Mouse (Mus musculus) MEL (cell line): ENCODE measurements around the gene Drc3. TPM values are rescaled to one million over a fixed set of nuclear protein-coding genes. Genes with fewer than 3 reads are reported as not detected.

Experiments
- DNase-seq: peaks from one replicate; pipeline ENCODE4 v3.0.0; 2011; ENCODE audit warnings: low read depth, low spot score
- H3K27ac ChIP-seq: 2 replicates; pipeline ENCODE4 v1.5.1; 2012; ENCODE audit warnings: low read depth, mild to moderate bottlenecking, control low read depth, low read length, moderate library complexity; ENCODE audit not compliant: control insufficient read depth
- H3K27me3 ChIP-seq, 2 experiments: fragments of 150-350 bp in 1 of 2; sonication (generic) in 1 of 2; 2 replicates each; pipeline ENCODE4 v1.6.1; 2012; ENCODE audit warnings: low read length in 2 of 2, mild to moderate bottlenecking in 2 of 2, improper control_type of control experiment in 1 of 2, moderate library complexity in 1 of 2; ENCODE audit not compliant: insufficient read depth in 2 of 2, control insufficient read depth in 1 of 2
- H3K36me3 ChIP-seq, 2 experiments: 2 replicates each; pipeline ENCODE4 v1.6.1; 2012 to 2014; ENCODE audit warnings: low read length in 2 of 2, improper control_type of control experiment in 1 of 2, inconsistent platforms in 1 of 2, mild to moderate bottlenecking in 1 of 2; ENCODE audit not compliant: insufficient read depth in 2 of 2, control insufficient read depth in 1 of 2
- H3K4me1 ChIP-seq, 2 experiments: fragments of 150-350 bp in 1 of 2; sonication (generic) in 1 of 2; 2 replicates each; pipeline ENCODE4 v1.6.1; 2012; ENCODE audit warnings: low read length in 2 of 2, improper control_type of control experiment in 1 of 2, mild to moderate bottlenecking in 1 of 2; ENCODE audit not compliant: insufficient read depth in 2 of 2, control insufficient read depth in 1 of 2
- H3K4me3 ChIP-seq, 2 experiments: fragments of 150-350 bp in 1 of 2; sonication (generic) in 1 of 2; 2 replicates each; pipeline ENCODE4 v1.5.1; 2012; ENCODE audit warnings: low read depth in 2 of 2, low read length in 2 of 2, mild to moderate bottlenecking in 2 of 2, moderate library complexity in 2 of 2, control low read depth in 1 of 2, improper control_type of control experiment in 1 of 2; ENCODE audit not compliant: control insufficient read depth in 1 of 2, insufficient read depth in 1 of 2
- H3K79me2 ChIP-seq: 2 replicates; pipeline ENCODE4 v1.6.1; 2012; ENCODE audit warnings: mild to moderate bottlenecking, low read length, moderate library complexity; ENCODE audit not compliant: control insufficient read depth, poor library complexity, insufficient read depth
- H3K9ac ChIP-seq: 2 replicates; pipeline ENCODE4 v1.6.1; 2012; ENCODE audit warnings: low read depth, mild to moderate bottlenecking, control low read depth, low read length, moderate library complexity; ENCODE audit not compliant: control insufficient read depth, poor library complexity, severe bottlenecking
- H3K9me3 ChIP-seq: fragments of 150-350 bp; sonication (generic); replicated peaks from 2 replicates; pipeline ENCODE4 v1.6.1; 2012; ENCODE audit warnings: mild to moderate bottlenecking, low read length, improper control_type of control experiment, moderate library complexity; ENCODE audit not compliant: insufficient read depth
- CHD2 ChIP-seq: IDR thresholded peaks from 2 replicates; pipeline ENCODE4 v1.6.1; 2011; ENCODE audit warnings: low read length, improper control_type of control experiment
- CTCF ChIP-seq, 3 experiments: IDR thresholded peaks in 2 of 3; conservative IDR thresholded peaks in 1 of 3; 2 replicates each; pipeline ENCODE4 v1.5.1; 2011 to 2012; ENCODE audit warnings: low read length in 3 of 3, low read depth in 2 of 3, mild to moderate bottlenecking in 2 of 3, improper control_type of control experiment in 1 of 3, inconsistent platforms in 1 of 3, mixed read lengths in 1 of 3, moderate library complexity in 1 of 3; ENCODE audit not compliant: control insufficient read depth in 1 of 3, insufficient read depth in 1 of 3, poor library complexity in 1 of 3, severe bottlenecking in 1 of 3
- ELF1 ChIP-seq: IDR thresholded peaks from 2 replicates; pipeline ENCODE4 v1.6.1; 2014; ENCODE audit warnings: low read depth, mild to moderate bottlenecking, inconsistent platforms, low read length, improper control_type of control experiment, moderate library complexity
- EP300 ChIP-seq, 2 experiments: IDR thresholded peaks; 2 replicates each; pipeline ENCODE4 v1.6.1; 2011; ENCODE audit warnings: improper control_type of control experiment in 2 of 2, low read length in 2 of 2, low read depth in 1 of 2, mild to moderate bottlenecking in 1 of 2
- GABPA ChIP-seq: IDR thresholded peaks from 2 replicates; pipeline ENCODE4 v1.6.1; 2012; ENCODE audit warnings: low read depth, mild to moderate bottlenecking, inconsistent platforms, low read length, improper control_type of control experiment, moderate library complexity
- GATA1 ChIP-seq: IDR thresholded peaks from 2 replicates; pipeline ENCODE4 v1.6.1; 2011; ENCODE audit warnings: low read depth, low read length, improper control_type of control experiment
- HCFC1 ChIP-seq: IDR thresholded peaks from 2 replicates; pipeline ENCODE4 v1.6.1; 2012; ENCODE audit warnings: low read depth, mild to moderate bottlenecking, inconsistent platforms, low read length, improper control_type of control experiment, moderate library complexity
- MAX ChIP-seq: IDR thresholded peaks from 2 replicates; pipeline ENCODE4 v1.6.1; 2011; ENCODE audit warnings: low read length, improper control_type of control experiment
- MXI1 ChIP-seq: IDR thresholded peaks from 2 replicates; pipeline ENCODE4 v1.6.1; 2011; ENCODE audit warnings: mild to moderate bottlenecking, low read depth, low read length, improper control_type of control experiment
- MYC ChIP-seq: IDR thresholded peaks from 2 replicates; pipeline ENCODE4 v1.6.1; 2011; ENCODE audit warnings: low read depth, mild to moderate bottlenecking, low read length, improper control_type of control experiment, moderate library complexity
- POLR2A ChIP-seq, 2 experiments: IDR thresholded peaks; 2 replicates each; pipeline ENCODE4 v1.6.1; 2011 to 2012; ENCODE audit warnings: low read length in 2 of 2, mild to moderate bottlenecking in 2 of 2, control low read depth in 1 of 2, improper control_type of control experiment in 1 of 2, low read depth in 1 of 2, moderate library complexity in 1 of 2; ENCODE audit not compliant: control insufficient read depth in 1 of 2, insufficient read depth in 1 of 2, poor library complexity in 1 of 2
- POLR2AphosphoS2 ChIP-seq: IDR thresholded peaks from 2 replicates; pipeline ENCODE4 v1.6.1; 2011; ENCODE audit warnings: low read length, improper control_type of control experiment
- POLR2AphosphoS5 ChIP-seq: IDR thresholded peaks from 2 replicates; pipeline ENCODE4 v1.6.1; 2012; ENCODE audit warnings: low read depth, borderline replicate concordance, mild to moderate bottlenecking, inconsistent platforms, low read length, moderate library complexity, mixed read lengths
- RAD21 ChIP-seq: IDR thresholded peaks from 2 replicates; pipeline ENCODE4 v1.6.1; 2011; ENCODE audit warnings: mild to moderate bottlenecking, low read depth, low read length, improper control_type of control experiment
- RCOR1 ChIP-seq: IDR thresholded peaks from 2 replicates; pipeline ENCODE4 v1.6.1; 2012; ENCODE audit warnings: low read depth, mild to moderate bottlenecking, inconsistent platforms, low read length, improper control_type of control experiment
- SIN3A ChIP-seq: IDR thresholded peaks from 2 replicates; pipeline ENCODE4 v1.6.1; 2012; ENCODE audit warnings: low read length, improper control_type of control experiment, inconsistent platforms
- SMC3 ChIP-seq: IDR thresholded peaks from 2 replicates; pipeline ENCODE4 v1.6.1; 2011; ENCODE audit warnings: low read depth, low read length, improper control_type of control experiment
- TBP ChIP-seq: IDR thresholded peaks from 2 replicates; pipeline ENCODE4 v1.8.0; 2011; ENCODE audit warnings: low read depth, low read length, improper control_type of control experiment
- TCF12 ChIP-seq: IDR thresholded peaks from 2 replicates; pipeline ENCODE4 v1.6.1; 2014; ENCODE audit warnings: low read depth, mild to moderate bottlenecking, inconsistent platforms, low read length, improper control_type of control experiment, moderate library complexity
- UBTF ChIP-seq: IDR thresholded peaks from 2 replicates; pipeline ENCODE4 v1.6.1; 2012; ENCODE audit warnings: low read depth, mild to moderate bottlenecking, inconsistent platforms, low read length, improper control_type of control experiment, moderate library complexity, borderline replicate concordance; ENCODE audit not compliant: insufficient read depth
- USF1 ChIP-seq: IDR thresholded peaks from 2 replicates; pipeline ENCODE4 v1.6.1; 2014; ENCODE audit warnings: low read depth, mild to moderate bottlenecking, inconsistent platforms, low read length, improper control_type of control experiment, moderate library complexity
- USF2 ChIP-seq, 2 experiments: IDR thresholded peaks; 2 replicates each; pipeline ENCODE4 v1.6.1; 2011 to 2012; ENCODE audit warnings: improper control_type of control experiment in 2 of 2, low read length in 2 of 2, borderline replicate concordance in 1 of 2, inconsistent platforms in 1 of 2, low read depth in 1 of 2, mild to moderate bottlenecking in 1 of 2; ENCODE audit not compliant: insufficient read depth in 1 of 2
- ZC3H11A ChIP-seq: IDR thresholded peaks from 2 replicates; pipeline ENCODE4 v1.6.1; 2012; ENCODE audit warnings: low read depth, mild to moderate bottlenecking, inconsistent platforms, low read length, improper control_type of control experiment
- ZKSCAN1 ChIP-seq: IDR thresholded peaks from 2 replicates; pipeline ENCODE4 v1.6.1; 2012; ENCODE audit warnings: low read depth, mild to moderate bottlenecking, inconsistent platforms, low read length, improper control_type of control experiment, moderate library complexity
- ZMIZ1 ChIP-seq: IDR thresholded peaks from 2 replicates; pipeline ENCODE4 v1.6.1; 2012; ENCODE audit warnings: low read depth, mild to moderate bottlenecking, inconsistent platforms, low read length, improper control_type of control experiment, moderate library complexity
- ZNF384 ChIP-seq: IDR thresholded peaks from 2 replicates; pipeline ENCODE4 v1.6.1; 2012; ENCODE audit warnings: low read depth, mild to moderate bottlenecking, inconsistent platforms, low read length, improper control_type of control experiment
- polyA plus RNA-seq, 2 experiments: library from polyadenylated mRNA; stranded (reverse) in 1 of 2; unstranded in 1 of 2; fragments of >175 nt in 1 of 2; fragments of >200 nt in 1 of 2; gene quantifications; 2 replicates each; pipeline versions ENCODE4 v1.2.1 to v1.2.4; 2012; ENCODE audit warnings: low replicate concordance in 2 of 2, low read depth in 1 of 2; ENCODE audit not compliant: insufficient read length in 2 of 2, insufficient read depth in 1 of 2, missing spikeins in 1 of 2
- total RNA-seq: library from RNA; depleted of rRNA; stranded (reverse); fragments of 300-350 nt; gene quantifications from 2 replicates; pipeline ENCODE4 v1.2.3, GENCODE M21; 2012

Gene Drc3
- total and polyA plus RNA-seq, 3 experiments: 0.69 to 0.91 TPM; not detected in 1

- TF ChIP-seq POLR2AphosphoS2: no peak
These were observed 65.3 kb downstream of the Drc3 start (continued) for GRCm38 (mm10) chr11:60418473-60418803.

- no peak overlapping the region for H3K27ac ChIP-seq
- peaks cover 3 to 11% of the 10 kb centered on the region in 2 experiments for H3K36me3 ChIP-seq
- H3K9me3 ChIP-seq: no peaks in the 10 kb centered on the region
- peaks cover 18% of the 10 kb centered on the region for H3K79me2 ChIP-seq
- peaks cover 4 to 15% of the 10 kb centered on the region in 2 experiments; a peak in 3 of 4 replicates for H3K4me1 ChIP-seq
- no peak overlapping the region for H3K9ac ChIP-seq
- peak; percentile 65 for DNase-seq
- no peak overlapping the region for H3K4me3 ChIP-seq
- no peaks in the 10 kb centered on the region for H3K27me3 ChIP-seq
- TF ChIP-seq RCOR1 (no peak), ZNF384 (peak; percentile 96), SMC3 (peak; percentile 16; the same call in 1 of the 2 replicates), MAX (no peak), ELF1 (no peak), CHD2 (no peak), POLR2A (IDR thresholded peaks at IDR 0.05; ENCODE audit: control insufficient read depth in 1 of 2, insufficient read depth in 1 of 2, low read depth in 1 of 2, low read length in 2 of 2, poor library complexity in 1 of 2) (no peak), CTCF (IDR thresholded peaks at IDR 0.05 in 2 of 3, conservative IDR thresholded peaks at IDR 0.05 in 1 of 3; ENCODE audit: control insufficient read depth in 1 of 3, insufficient read depth in 1 of 3, low read depth in 2 of 3, low read length in 3 of 3, poor library complexity in 1 of 3, severe bottlenecking in 1 of 3) (peak; percentile 14 to 41 (median 15); a peak in 3 of 6 replicates), TBP (no peak), SIN3A (0 out of 2 replicates have a peak, but pooled peaks have one; percentile 25), ZC3H11A (no peak), RAD21 (peak; percentile 6), ZMIZ1 (no peak)
These were observed 69.0 kb downstream of the Drc3 start for GRCm38 (mm10) chr11:60422046-60422668.

- TF ChIP-seq MAX (no peak), MYC (no peak), POLR2AphosphoS5 (no peak), MXI1 (no peak), ZKSCAN1 (no peak), EP300 (IDR thresholded peaks at IDR 0.05; ENCODE audit: low read depth in 1 of 2, low read length in 2 of 2) (no peak), TBP (no peak), TCF12 (no peak), GABPA (no peak), GATA1 (no peak), ZNF384 (no peak), ZC3H11A (no peak), USF1 (no peak), ZMIZ1 (no peak), SMC3 (no peak), USF2 (IDR thresholded peaks at IDR 0.05; ENCODE audit: borderline replicate concordance in 1 of 2, insufficient read depth in 1 of 2, low read depth in 1 of 2, low read length in 2 of 2) (no peak), UBTF (no peak), HCFC1 (no peak), RCOR1 (no peak)
- Histone ChIP-seq H3K79me2 (peaks cover 13% of the 10 kb centered on the region), H3K9ac (no peak overlapping the region), H3K36me3 (peaks cover 5 to 11% of the 10 kb centered on the region in 2 experiments), H3K27me3 (no peaks in the 10 kb centered on the region), H3K9me3 (no peaks in the 10 kb centered on the region), H3K4me1 (peaks cover 4 to 15% of the 10 kb centered on the region in 2 experiments; a peak in 3 of 4 replicates), H3K4me3 (no peak overlapping the region), H3K27ac (no peak overlapping the region)
- no peak for DNase-seq
These were observed 69.9 kb downstream of the Drc3 start for GRCm38 (mm10) chr11:60423006-60423405.
